Mouse (Mus musculus): ENCODE measurements around the gene Ufc1. TPM values are rescaled to one million over a fixed set of nuclear protein-coding genes. Genes with fewer than 3 reads are reported as not detected.
"Not testable (repeated sequence)": the region's sequence is repeated elsewhere in the genome, so short reads cannot be mapped to it uniquely, and the experiment has no call there.

The Ufc1 gene
- 100 to 1,000 TPM; 138 to 155 TPM for total RNA-seq (2021)
- long read RNA-seq, experiment 1, transcript Ufc1-201 (7 exons, 1,007 nt): minor isoform, 22 of 98 reads
- long read RNA-seq, experiment 1, transcript Ufc1-202 (6 exons, 914 nt): major isoform, 68 of 98 reads
- long read RNA-seq, experiment 1, partial matches to known transcripts: 6 of 98 reads
- long read RNA-seq, experiment 1, other reads (novel, unspliced or antisense): 1 of 98 reads
- long read RNA-seq, experiment 2, transcript Ufc1-201 (7 exons, 1,007 nt): minor isoform, 15 of 92 reads
- long read RNA-seq, experiment 2, transcript Ufc1-202 (6 exons, 914 nt): major isoform, 66 of 92 reads
- long read RNA-seq, experiment 2, partial matches to known transcripts: 2 of 92 reads
- long read RNA-seq, experiment 2, other reads (novel, unspliced or antisense): 8 of 92 reads

DNA sequence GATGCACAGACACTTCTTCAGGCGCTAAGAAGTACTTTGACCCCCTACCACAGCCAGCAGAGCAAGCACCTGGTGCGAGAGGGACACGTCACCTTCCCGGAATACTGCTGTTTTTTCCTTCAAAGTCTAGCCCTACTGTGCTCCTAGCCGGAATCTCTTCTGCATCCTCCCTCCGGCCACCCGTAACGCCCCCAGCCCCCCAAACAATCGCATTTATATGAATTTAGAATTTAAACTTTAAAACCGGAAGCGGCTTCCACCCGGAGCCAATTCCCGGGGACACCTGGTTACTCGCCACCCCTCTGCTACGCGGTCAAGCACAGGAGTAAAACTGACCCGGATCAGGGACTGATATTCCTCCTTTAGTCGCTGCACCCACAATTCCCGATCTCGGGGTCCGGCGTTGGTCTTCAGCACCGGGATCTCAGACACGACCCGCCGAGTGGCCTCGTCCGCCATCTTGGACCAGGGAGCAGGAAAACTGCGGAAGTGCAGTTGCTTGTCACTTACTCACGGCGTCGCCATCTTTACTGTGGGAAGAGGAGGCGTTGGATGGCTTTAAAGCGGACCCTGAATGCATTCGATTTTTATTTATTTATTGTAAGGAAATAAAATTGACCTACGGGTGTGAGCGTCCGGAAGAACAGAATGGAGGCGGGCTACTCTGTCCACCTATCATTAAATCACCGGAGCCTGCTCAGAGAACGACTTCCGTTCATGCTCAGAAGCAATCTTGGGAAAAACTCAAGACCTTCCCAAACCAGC, at the start of gene Ufc1:
Gene Ufc1 (minus strand): TSS at position 727 of the 765 bp plus-strand sequence.
- DNase-seq (ENCODE audit: low spot score in 2 of 2): peak; percentile 61 to 65

GRCm38 (mm10) chr1:171343922-171344677, 49.3 kb upstream of the Ufc1 start:
- DNase-seq (ENCODE audit: low spot score in 2 of 2): no peak

DNA sequence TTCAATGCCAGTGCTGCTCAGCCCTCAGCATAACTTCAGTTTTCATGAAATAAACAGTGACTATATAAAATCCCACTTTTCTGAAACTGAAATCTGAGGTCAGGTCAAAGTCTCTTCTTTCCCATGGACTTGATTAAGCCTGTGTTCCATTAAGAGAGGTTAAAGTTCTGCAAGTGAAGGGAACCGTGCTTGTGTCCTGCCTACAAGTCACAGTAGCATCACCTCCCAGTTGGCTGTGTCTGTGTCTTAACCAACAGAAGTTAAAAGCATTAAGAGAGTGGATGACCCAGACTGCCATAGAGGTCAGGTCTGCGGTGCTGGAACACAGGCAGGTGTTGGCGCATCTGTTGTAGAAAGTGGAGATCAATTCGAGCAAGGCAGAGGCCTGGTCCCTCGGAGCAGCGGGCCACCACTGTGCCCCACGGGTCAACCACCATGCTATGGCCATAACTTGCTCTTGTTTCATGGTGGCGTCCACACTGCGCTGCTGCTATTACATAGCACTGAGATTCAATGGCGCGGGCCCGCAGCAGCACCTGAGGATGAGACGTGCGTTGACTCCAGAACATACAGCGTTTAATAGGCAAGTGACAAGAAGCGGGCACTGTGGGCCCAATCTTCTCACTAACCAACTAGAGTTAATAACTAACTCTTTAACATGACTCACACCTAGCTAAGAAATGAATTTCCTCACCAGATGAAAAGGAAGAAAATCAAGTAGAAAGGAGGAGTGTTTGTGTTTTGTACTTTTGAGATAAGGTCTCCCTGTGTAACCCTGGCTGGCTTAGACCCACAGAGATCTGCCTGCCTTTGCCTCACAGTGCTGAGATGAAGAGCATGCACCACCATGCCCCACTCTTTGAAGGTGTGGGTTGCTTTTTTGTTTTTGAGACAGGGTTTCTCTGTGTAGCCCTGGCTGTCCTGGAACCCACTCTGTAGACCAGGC, 47.7 kb upstream of the Ufc1 start:
- no peak for DNase-seq (ENCODE audit: low spot score in 2 of 2)

GRCm38 (mm10) chr1:171330216-171330560, 35.4 kb upstream of the Ufc1 start:
- no peak for DNase-seq (ENCODE audit: low spot score in 2 of 2)

DNA sequence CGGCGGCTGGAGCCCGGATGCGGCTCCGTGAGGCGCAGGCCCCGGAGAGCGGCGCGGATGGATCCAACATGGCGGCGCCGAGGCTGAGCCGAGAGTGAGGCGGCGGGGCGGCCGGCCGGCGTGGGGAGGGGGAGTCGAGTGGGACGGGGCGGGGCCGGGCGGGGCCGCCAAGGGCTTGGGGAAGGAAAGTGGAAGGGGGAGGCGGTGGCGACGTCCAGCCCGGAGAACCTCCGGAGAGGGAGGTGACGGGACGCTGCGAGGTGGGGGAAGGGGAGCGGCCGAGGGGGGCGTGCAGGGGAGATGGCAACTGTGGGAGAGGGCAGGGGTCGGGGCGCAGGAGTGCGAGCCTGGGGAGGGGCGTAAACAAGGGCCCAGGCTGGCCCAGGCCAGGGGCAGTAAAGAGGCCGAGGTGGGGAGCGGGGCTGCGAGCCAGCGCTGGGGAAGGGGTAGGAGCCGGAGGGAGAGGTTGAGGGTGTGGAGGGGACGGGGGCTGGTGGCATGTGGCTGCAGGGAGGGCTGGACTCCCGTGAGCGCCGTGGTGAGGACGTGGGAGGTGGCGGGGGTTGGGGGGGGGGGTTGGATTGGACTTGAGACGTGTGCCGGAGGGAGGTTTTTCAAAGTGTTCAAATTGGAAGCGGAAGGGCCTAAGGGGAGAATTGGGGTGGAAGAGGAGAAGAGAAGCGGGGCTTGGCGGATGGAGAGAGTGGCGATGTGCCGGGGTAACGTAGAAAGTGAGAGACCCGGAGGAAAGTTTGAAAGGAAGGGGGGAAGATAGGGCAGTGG, 34.8 kb upstream of the Ufc1 start:
- peak; percentile 63 to 68 for DNase-seq (ENCODE audit: low spot score in 2 of 2)

- DNase-seq (ENCODE audit: low spot score in 2 of 2): peak; percentile 57 to 79
Observed at GRCm38 (mm10) chr1:171328839-171329432, 34.1 kb upstream of the Ufc1 start, which contains the start of gene Dedd. Gene Dedd, plus strand, starts transcription at chr1:171329145.

GRCm38 (mm10) chr1:171328244-171328643, 33.4 kb upstream of the Ufc1 start:
- no peak for DNase-seq (ENCODE audit: low spot score in 2 of 2)

GRCm38 (mm10) chr1:171326588-171326987, 31.8 kb upstream of the Ufc1 start:
- DNase-seq (ENCODE audit: low spot score in 2 of 2): not testable (repeated sequence)

- no peak for DNase-seq (ENCODE audit: low spot score in 2 of 2)
Observed at GRCm38 (mm10) chr1:171325571-171325970, 30.7 kb upstream of the Ufc1 start.

DNA sequence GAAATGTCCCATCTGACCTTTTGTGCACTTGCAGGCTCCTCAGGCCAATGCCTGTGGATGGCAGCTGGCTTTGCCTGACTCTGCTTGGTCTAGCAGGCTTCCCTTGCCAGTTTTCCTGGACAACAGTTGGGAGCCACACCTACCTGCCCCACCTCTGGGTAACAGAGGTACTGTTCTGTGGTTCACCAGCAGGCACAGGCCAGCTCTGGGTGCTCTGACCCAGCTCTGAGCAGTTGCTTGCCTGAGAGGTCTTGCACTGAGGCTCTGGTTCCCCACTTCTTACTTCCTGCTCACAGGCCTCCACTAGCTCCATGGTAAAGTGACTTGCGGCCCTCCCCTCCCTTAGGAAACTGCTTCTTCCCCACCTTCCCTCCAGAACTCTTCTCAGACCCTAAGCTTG, 27.2 kb upstream of the Ufc1 start:
- DNase-seq (ENCODE audit: low spot score in 2 of 2): no peak

DNA sequence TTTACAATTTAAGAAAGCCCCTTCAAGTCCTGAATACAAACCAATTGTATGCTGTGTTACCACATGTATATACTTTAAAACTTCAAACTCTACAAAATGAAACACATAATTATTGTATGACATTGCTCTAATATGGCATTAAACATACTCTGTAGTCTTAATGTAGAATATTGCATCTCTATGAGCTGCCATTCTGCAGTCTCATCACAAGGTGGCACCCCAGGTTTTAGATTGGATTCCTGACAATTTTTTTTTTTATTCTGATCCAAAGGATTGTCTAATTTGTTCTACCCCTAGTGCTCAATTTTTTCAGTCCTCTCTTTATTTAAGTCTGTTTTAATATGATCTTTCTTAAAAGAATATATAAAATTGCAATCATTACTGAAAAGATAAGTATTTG, 26.6 kb upstream of the Ufc1 start:
- no peak for DNase-seq (ENCODE audit: low spot score in 2 of 2)

DNA sequence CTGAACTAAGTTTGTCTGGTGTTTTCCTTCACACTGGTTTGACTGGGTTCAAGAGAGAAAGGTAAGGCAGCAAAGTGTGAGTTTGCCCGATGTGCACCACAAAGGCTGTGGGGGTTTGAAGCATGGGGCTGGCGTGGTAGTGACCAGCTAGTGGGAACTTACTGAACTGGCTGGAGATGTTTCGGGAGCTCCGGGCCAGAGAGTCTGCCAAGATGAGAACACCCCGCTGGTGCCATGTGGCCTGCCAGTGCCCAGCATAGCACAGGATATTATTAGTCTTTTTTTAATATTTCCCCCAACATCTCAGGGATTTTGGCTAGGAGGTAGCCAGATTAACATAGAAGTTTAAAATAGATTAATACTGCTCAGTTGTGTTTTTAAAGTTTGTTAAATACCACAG, 25.3 kb upstream of the Ufc1 start:
- DNase-seq (ENCODE audit: low spot score in 2 of 2): no peak

DNA sequence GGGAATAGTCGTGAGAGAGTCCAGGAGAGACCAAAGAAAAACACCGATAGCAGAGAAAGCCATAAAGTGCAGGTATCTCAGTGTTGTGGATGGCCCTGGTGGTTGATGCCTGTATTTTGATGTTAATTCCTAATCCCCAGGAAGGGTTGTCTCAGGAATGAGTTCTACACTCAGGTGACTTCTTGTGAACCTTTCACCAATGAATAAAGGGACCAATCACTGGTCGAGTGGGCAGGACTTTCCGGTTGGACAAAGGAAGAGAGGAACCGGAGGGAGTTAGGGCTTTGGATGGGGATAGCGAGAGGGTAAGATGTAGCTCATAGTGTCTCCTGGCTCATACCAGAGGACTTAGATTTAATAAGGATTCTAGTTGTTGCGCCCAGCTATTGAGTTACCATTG, 24.9 kb upstream of the Ufc1 start:
- no peak for DNase-seq (ENCODE audit: low spot score in 2 of 2)

DNA sequence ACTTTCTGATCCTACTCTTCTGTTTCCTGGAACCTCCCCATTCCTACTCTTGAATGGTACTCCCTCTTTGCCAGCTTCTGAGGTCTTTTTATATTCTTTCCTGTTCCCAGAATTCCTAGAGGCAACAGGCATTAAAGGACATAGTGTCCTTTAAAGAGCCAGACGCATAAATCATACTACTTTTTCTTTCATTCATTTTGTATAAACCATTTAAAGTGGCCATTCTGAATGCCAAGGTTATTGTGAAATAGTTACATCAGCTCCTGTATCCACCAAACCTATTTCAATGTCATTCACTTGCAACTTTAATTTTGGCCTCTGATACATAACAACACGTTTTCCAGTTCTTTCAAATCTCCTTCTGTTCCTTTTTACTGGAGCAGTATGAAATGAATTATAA, 14.5 kb upstream of the Ufc1 start:
- DNase-seq (ENCODE audit: low spot score in 2 of 2): no peak

- not testable (repeated sequence) for DNase-seq (ENCODE audit: low spot score in 2 of 2)
Observed at GRCm38 (mm10) chr1:171306157-171306556, 11.3 kb upstream of the Ufc1 start.

DNA sequence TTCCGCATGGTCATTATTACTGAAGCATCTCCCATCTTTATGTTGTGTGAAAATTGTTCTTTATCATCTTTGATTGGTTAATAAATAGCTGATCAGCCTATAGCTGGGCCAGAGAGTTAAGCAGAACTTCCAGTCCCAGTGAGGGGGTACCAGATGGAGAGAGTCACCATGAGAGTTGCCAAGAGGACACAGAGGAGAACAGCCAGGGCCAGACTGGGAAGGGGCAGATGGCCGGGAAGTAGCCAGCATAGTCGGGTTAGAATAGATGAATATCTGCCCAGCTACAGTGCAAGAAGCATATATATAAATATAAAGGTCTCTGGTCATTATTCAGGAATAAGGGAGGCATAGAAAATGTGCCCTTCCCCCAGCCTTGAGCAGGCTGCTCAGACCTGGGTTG, 3.4 kb upstream of the Ufc1 start:
- no peak for DNase-seq (ENCODE audit: low spot score in 2 of 2)

DNA sequence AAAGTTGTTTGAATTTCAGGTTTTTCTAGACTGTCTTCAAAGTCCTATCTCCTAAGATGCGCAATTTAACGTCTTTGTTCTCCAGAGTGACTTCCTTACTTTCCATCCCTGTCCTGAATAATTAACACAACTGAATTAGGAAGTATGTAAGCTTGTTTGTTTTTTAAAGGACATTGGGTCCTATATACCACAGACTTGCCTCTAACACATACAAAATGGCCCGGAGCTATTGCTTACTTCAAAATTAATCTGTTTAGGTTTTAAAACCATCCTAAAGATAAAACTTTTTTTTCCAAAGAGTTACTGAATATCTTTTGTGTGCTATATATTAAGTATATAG, 209 bp upstream of the Ufc1 start:
- no peak for DNase-seq (ENCODE audit: low spot score in 2 of 2)

DNA sequence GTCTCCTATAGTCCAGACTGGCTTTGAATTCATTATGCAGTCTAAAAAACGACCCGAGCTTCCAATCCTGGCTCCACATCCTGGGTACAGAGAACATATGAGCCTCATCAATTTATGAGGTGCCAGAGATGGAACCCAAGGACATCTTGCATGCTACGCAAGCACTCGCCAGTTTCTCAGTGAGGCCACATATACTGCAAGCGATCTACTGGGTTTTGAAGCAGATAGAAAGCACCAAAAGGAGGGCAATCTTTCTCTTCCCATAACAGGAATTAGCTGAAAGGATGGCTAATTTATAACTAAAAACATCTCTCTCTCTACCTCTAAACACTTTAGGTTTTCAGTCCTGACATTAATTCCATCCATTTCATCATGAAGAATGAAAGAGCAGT, 922 bp downstream of the Ufc1 start:
- DNase-seq (ENCODE audit: low spot score in 2 of 2): no peak

GRCm38 (mm10) chr1:171293351-171293750, 1.5 kb downstream of the Ufc1 start:
- DNase-seq (ENCODE audit: low spot score in 2 of 2): no peak

GRCm38 (mm10) chr1:171288328-171288727, 6.5 kb downstream of the Ufc1 start:
- DNase-seq (ENCODE audit: low spot score in 2 of 2): no peak

Data from adrenal gland, postnatal 4 days (tissue).